Mouse (Mus musculus) forebrain, embryonic 14.5 days (tissue): ENCODE results near the gene Gm20388. TPM values are rescaled to one million over a fixed set of nuclear protein-coding genes. Genes with fewer than 3 reads are reported as not detected.

ENCODE experiments used
- ATAC-seq: fragments of 200-750 bp; cut with Nextera tagmentation; 2 replicates; pipeline ENCODE4 v1.8.0; 2017; ENCODE audit warnings: mild to moderate bottlenecking, moderate library complexity
- DNase-seq: peaks from one replicate; pipeline ENCODE4 v3.0.0-alpha.2; 2015; ENCODE audit warnings: low spot score
- H3K27ac ChIP-seq: fragments of 300-500 bp; sonication (generic); 2 replicates; pipeline ENCODE4 v1.5.1; 2014; ENCODE audit warnings: low read depth, mild to moderate bottlenecking, control low read depth, low read length, moderate library complexity
- H3K27me3 ChIP-seq: fragments of 300-500 bp; sonication (generic); replicated peaks from 2 replicates; pipeline ENCODE4 v1.6.1; 2014; ENCODE audit warnings: low read length, control low read depth, mixed read lengths; ENCODE audit not compliant: control insufficient read depth, insufficient read depth
- H3K36me3 ChIP-seq: fragments of 300-500 bp; sonication (generic); 2 replicates; pipeline ENCODE4 v1.6.1; 2014; ENCODE audit warnings: low read length, control low read depth; ENCODE audit not compliant: control insufficient read depth, insufficient read depth
- H3K4me1 ChIP-seq: fragments of 300-500 bp; sonication (generic); 2 replicates; pipeline ENCODE4 v1.6.1; 2014; ENCODE audit warnings: antibody characterized with exemption, low read length, control low read depth; ENCODE audit not compliant: control insufficient read depth, insufficient read depth
- H3K4me2 ChIP-seq: fragments of 300-500 bp; sonication (generic); 2 replicates; pipeline ENCODE4 v1.6.1; 2014; ENCODE audit warnings: mild to moderate bottlenecking, control low read depth, low read length
- H3K4me3 ChIP-seq: fragments of 300-500 bp; sonication (generic); 2 replicates; pipeline ENCODE4 v1.5.1; 2014; ENCODE audit warnings: low read depth, low read length, control low read depth
- H3K9ac ChIP-seq: fragments of 300-500 bp; sonication (generic); 2 replicates; pipeline ENCODE4 v1.6.1; 2014; ENCODE audit warnings: mild to moderate bottlenecking, low read length, control low read depth, moderate library complexity
- H3K9me3 ChIP-seq: fragments of 300-500 bp; sonication (generic); replicated peaks from 2 replicates; pipeline ENCODE4 v1.6.1; 2016; ENCODE audit warnings: low read length, control low read depth, mixed read lengths; ENCODE audit not compliant: control insufficient read depth
- WGBS: fragments of 180-500 bp; shearing (Covaris S2); extraction: QIAGEN DNeasy Blood & Tissue Kit; methylation state at CpG from one replicate; pipeline ENCODE4 v1.1.7; 2014; 5-methylcytosine and 5-hydroxymethylcytosine counted together
- polyA plus RNA-seq: library from polyadenylated mRNA; unstranded; fragments of >200 nt; fragmentation: Nextera tagmentation; extraction: Ambion mirVana; gene quantifications from 2 replicates; pipeline ENCODE4 v1.2.1, GENCODE M21; 2014

Gm20388 gene
- polyA plus RNA-seq, 1 experiment from 2014 or later, result 7.4 TPM

DNA sequence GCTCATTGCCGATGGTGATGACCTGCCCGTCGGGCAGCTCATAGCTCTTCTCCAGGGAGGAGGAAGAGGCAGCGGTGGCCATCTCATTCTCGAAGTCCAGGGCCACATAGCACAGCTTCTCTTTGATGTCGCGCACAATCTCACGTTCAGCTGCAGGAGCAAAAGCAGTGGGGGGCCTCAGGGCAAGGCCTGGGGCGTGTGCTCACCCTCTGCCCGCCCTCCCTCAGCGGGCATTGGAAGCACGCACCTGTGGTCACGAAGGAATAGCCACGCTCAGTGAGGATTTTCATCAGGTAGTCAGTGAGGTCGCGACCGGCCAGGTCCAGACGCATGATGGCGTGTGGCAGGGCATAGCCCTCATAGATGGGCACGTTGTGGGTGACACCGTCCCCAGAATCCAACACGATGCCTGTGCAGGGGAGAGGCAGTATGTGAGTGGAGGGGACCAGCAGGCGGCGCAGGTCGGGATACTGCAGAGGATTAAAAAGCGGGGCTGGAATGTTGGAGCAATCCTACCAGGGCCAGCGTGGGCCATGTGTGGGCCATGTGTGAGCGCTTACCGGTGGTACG is 3982.0 kb downstream of the Gm20388 start:
- peak; percentile 27 for DNase-seq

DNA sequence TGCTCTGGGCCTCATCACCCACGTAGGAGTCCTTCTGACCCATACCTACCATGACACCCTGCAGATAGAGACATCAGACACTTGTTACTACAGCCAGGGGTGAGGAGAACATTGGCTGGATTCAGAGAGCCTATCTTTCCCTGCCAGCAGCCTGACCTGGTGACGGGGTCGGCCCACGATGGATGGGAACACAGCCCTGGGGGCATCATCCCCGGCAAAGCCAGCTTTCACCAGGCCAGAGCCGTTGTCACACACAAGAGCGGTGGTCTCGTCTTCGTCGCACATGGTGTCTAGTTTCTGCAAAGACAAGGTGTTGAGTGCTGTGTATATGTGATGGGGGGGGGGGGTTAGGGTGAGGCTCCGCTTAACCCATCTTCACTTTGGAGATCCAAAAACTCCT is 3982.8 kb downstream of the Gm20388 start:
- Histone ChIP-seq H3K9me3 (no peaks in the 10 kb centered on the region), H3K27ac (no peak overlapping the region), H3K27me3 (peaks cover 54% of the 10 kb centered on the region), H3K4me2 (no peak overlapping the region), H3K4me1 (peaks cover 8% of the 10 kb centered on the region), H3K4me3 (no peak overlapping the region), H3K36me3 (no peaks in the 10 kb centered on the region), H3K9ac (no peak overlapping the region)
- ATAC-seq (no peak), DNase-seq (no peak)
- 72% methylated on average over 11 of the region's 11 CpGs for WGBS

More for the DNA sequence above, 3982.0 kb downstream of the Gm20388 start:
- Histone ChIP-seq H3K9me3 (no peaks in the 10 kb centered on the region), H3K36me3 (no peaks in the 10 kb centered on the region), H3K4me3 (peak overlapping the region; percentile 43), H3K9ac (peak overlapping the region; percentile 62), H3K27ac (no peak overlapping the region), H3K27me3 (peaks cover 54% of the 10 kb centered on the region), H3K4me2 (peak overlapping the region; percentile 64), H3K4me1 (peaks cover 8% of the 10 kb centered on the region)
- peak; percentile 17; the same call in 1 of the 2 replicates for ATAC-seq
- WGBS, result 9% methylated on average over 30 of the region's 30 CpGs

DNA sequence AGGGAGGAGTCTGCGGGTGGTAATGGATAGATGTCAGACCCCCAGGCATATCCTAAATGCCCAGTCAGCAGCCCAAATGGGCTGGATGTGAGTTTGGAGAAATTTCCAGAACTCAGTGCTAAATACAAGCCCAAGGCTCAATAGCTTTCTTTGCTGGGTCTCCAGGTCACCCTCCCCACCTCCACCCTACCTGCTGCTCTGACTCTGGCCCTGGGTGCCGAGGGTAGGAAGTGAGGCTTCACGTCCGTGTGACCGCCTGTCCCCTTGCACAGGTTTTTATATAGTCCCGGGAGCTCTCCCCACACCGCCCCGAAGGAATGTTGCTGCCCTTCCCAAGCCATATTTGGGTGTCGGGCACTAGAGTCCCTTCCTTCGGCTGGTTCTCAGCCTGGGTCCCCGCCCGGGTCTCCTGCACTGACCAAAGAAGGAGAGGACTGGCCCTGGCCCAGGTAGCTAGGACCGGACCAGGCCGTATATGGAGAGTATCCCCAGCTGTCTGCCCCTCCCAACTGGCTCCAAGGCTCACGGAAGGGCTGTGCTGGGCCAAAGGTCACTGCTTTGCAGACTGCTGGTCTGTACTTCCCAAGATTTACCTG is 3984.0 kb downstream of the Gm20388 start, which contains the start of gene Acta1:
Acta1 (minus strand) TSS at position 250 of the 596 bp plus-strand sequence.
- H3K36me3 ChIP-seq, result peaks cover 11% of the 10 kb centered on the region; the same call in 1 of the 2 replicates
- H3K27me3 ChIP-seq, result peaks cover 54% of the 10 kb centered on the region
- no peaks in the 10 kb centered on the region for H3K9me3 ChIP-seq
- H3K4me2 ChIP-seq, result no peak within 1 kb of the TSS
- ATAC-seq (no peak), DNase-seq (no peak)
- no peak within 1 kb of the TSS for H3K27ac ChIP-seq
- no peak within 1 kb of the TSS for H3K4me3 ChIP-seq
- H3K4me1 ChIP-seq, result peaks cover 8% of the 10 kb centered on the region
- H3K9ac ChIP-seq, result no peak within 1 kb of the TSS
- WGBS, result 22% methylated on average over 15 of the region's 15 CpGs

DNA sequence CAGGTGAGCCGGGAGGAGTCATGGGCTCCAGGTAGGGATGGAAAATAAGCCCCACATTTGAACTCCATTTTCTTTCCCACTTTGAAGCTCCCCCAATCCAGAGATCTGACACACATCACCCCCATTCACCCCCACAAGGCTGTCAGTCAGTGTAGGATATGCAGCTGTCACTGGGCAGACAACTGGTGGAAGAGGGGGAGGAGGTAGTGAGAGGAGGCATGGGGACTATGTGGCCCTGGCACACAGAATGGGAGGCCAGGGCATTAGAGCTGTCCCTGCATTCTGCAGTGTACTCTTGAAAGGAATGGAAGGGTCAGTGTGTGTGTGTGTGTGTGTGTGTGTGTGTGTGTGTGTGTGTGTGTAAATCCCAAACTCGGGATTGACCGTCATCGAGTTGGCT is 3984.6 kb downstream of the Gm20388 start:
- DNase-seq (no peak), ATAC-seq (no peak)
- Histone ChIP-seq H3K4me3 (no peak overlapping the region), H3K4me2 (no peak overlapping the region), H3K36me3 (peaks cover 12% of the 10 kb centered on the region), H3K9ac (no peak overlapping the region), H3K27ac (no peak overlapping the region), H3K27me3 (peaks cover 48% of the 10 kb centered on the region), H3K9me3 (no peaks in the 10 kb centered on the region), H3K4me1 (peaks cover 8% of the 10 kb centered on the region)
- WGBS, result 79% methylated on average over 4 of the region's 4 CpGs

DNA sequence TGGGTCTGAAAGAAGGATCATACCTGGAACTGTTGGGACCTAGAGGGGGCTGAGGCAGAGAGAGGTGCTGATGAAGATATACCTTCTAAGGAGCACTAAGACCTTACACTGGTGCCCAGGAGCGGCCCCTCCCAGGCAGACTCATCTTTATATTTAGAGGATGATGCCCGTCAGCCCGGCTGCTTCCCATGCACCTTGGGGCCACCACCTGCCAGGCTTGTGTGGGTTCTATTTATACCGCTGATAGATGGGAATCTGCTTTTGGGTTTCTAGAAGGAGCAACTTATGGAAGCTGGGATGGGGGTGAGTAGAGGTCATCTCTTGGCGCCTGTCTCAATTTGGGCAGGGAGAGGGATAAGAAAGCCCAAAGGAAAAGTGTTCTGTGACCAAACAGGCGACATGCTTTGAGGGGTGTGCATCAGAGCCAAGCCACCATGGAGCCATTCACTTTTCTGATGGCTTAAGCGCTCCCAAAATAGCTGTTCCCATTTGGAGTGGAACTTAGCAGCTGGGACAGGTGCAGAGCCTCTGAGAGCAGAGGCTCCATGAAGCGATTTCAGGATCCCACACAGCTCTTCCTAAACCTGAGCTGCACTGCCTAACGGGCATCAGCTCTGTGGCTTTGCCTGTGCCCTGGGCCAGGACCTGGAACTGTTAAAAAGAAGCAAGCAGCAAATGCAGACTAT is 3985.2 kb downstream of the Gm20388 start:
- 77% methylated on average over 9 of the region's 9 CpGs for WGBS
- H3K27ac ChIP-seq, result no peak overlapping the region
- H3K36me3 ChIP-seq, result peaks cover 18% of the 10 kb centered on the region
- DNase-seq (no peak), ATAC-seq (no peak)
- H3K9me3 ChIP-seq, result no peaks in the 10 kb centered on the region
- H3K27me3 ChIP-seq, result peaks cover 43% of the 10 kb centered on the region
- H3K4me3 ChIP-seq, result no peak overlapping the region
- H3K4me1 ChIP-seq, result peaks cover 8% of the 10 kb centered on the region
- no peak overlapping the region for H3K9ac ChIP-seq
- H3K4me2 ChIP-seq, result no peak overlapping the region

DNA sequence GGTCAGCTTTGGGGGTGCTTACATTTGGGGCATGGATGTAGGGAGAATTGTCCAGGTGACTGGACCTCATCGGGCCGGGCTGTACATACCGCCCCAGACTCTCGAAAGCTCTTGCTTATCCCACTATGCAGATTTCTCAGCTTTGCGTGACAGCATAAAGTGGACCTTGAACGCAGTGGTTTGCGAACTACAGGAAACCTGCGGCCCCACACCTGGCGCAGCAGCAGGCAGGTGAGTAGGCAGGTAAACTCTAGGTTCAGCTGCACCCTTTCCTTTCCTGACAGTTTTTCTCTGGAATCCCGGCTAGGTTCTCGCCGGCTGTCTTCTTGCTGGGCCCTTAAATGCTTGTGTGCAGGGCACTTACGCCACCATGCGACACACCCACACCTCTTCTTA is 3985.7 kb downstream of the Gm20388 start:
- no peaks in the 10 kb centered on the region for H3K9me3 ChIP-seq
- H3K9ac ChIP-seq, result no peak overlapping the region
- H3K27me3 ChIP-seq, result peaks cover 39% of the 10 kb centered on the region
- WGBS, result 66% methylated on average over 14 of the region's 14 CpGs
- DNase-seq (no peak), ATAC-seq (no peak)
- H3K4me2 ChIP-seq, result no peak overlapping the region
- peaks cover 5% of the 10 kb centered on the region for H3K4me1 ChIP-seq
- no peak overlapping the region for H3K4me3 ChIP-seq
- H3K36me3 ChIP-seq, result peaks cover 20% of the 10 kb centered on the region
- no peak overlapping the region for H3K27ac ChIP-seq

DNA sequence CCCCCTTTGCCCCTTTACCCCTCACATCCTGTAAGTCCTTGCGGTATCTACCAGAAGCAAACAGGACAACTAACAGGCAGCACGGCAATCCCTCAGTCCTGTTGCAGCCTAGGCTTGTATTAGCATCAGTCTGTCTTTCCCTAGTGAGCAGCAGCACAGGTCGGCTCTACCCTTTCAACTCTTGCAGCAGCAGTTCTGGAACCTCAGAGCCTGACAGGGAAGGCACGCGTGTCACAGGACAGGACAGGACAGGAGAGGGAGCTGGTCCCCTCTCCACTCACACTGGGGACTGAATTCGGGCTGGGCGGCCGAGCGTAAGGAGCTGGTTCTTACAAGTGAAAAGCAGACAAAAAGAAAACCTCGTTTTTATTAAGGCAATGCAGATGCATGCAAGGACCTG is 3986.1 kb downstream of the Gm20388 start:
- Histone ChIP-seq H3K36me3 (peaks cover 24% of the 10 kb centered on the region), H3K4me3 (no peak overlapping the region), H3K9me3 (no peaks in the 10 kb centered on the region), H3K4me1 (0 out of 2 replicates have a peak, but pooled peaks cover 3% of the 10 kb centered on the region), H3K4me2 (no peak overlapping the region), H3K9ac (no peak overlapping the region), H3K27me3 (peaks cover 35% of the 10 kb centered on the region), H3K27ac (no peak overlapping the region)
- no peak for DNase-seq
- WGBS, result 51% methylated on average over 10 of the region's 10 CpGs
- no peak for ATAC-seq

DNA sequence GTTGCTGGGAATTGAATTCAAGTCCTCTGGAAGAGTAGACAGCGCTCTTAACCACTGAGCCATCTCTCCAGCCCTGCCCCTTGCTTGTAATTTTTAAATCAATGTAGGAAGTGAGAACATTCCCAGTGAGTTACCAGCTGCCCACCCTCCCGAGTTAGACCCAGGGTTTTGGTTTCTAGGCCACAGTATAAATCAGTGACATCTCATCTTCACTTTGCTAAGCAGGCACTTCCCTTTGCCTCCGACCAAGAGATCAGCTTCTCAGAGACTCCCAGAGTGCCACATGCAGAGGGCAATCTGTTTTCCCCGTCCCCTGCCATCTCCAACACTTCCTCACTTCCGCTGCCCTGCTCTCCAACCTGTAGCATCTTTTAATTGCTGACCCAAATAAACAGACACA is 3987.9 kb downstream of the Gm20388 start:
- Histone ChIP-seq H3K9ac (no peak overlapping the region), H3K27me3 (peaks cover 18% of the 10 kb centered on the region), H3K4me2 (no peak overlapping the region), H3K4me1 (no peaks in the 10 kb centered on the region), H3K36me3 (peaks cover 41% of the 10 kb centered on the region), H3K9me3 (no peaks in the 10 kb centered on the region), H3K4me3 (no peak overlapping the region), H3K27ac (no peak overlapping the region)
- ATAC-seq (no peak), DNase-seq (no peak)
- WGBS, result 91% methylated on average over 5 of the region's 5 CpGs

DNA sequence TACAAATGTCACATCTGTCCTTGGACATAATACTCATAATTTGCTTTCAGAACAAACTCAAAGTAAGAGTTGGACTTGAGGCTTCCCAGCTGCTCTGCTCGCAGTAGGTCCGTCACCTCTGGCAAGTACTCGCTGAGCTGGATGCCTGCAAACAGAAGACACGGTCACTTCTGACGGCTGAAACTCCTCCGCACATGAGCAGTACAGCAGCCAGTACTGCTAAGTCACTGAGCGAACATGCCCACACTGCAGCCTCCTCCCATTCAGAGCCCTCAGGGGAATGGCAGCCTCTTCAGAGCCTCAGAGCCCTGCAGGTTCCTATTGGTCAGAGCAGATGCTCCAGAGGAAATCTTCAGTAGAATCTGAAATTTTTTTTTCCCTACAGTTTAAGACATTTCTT is 3988.7 kb downstream of the Gm20388 start:
- Histone ChIP-seq H3K27ac (no peak overlapping the region), H3K9ac (no peak overlapping the region), H3K4me1 (no peaks in the 10 kb centered on the region), H3K4me3 (no peak overlapping the region), H3K9me3 (no peaks in the 10 kb centered on the region), H3K4me2 (no peak overlapping the region), H3K36me3 (peaks cover 49% of the 10 kb centered on the region), H3K27me3 (peaks cover 10% of the 10 kb centered on the region)
- ATAC-seq, result no peak
- no peak for DNase-seq
- WGBS, result 86% methylated on average over 7 of the region's 7 CpGs
